In the genomic region with DNA sequence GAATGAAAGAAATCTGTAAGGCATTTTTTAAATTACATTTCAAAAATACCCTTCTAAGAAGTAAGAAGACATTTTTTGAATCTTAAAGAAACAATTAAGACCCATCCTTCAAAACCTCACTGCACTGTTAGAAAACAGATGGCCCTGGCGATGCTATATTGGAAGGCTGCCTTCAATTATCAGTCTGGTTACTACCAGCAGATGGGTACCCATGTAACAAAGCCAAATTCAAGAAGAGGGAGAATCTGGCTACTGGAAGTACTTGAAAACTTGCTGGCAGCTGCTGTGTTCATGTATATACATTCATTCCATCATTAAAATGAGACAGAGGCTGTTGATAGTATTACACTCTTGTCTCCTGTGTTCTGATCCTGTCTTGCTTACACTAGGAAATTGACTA, we compare ENCODE assay signal across 10 mouse cellular contexts. TPM values are rescaled to one million over a fixed set of nuclear protein-coding genes. Genes with fewer than 3 reads are reported as not detected.
DNase-seq lines count a peak whose midpoint lies in the region.
"Had no signal": no experiment of that assay in that cellular context is flagged by ENCODE, and none has a peak within 500 bp of the region (broad histone marks: within the 10 kb centered on the region; RNA-seq: fewer than 3 reads in every experiment).

No protein-coding gene starts in this region.

- intact Hi-C loops in left cerebral cortex, postnatal 4 days (cut with DNase I): no loop called here

- DNase-seq in left cerebral cortex, postnatal 4 days: peak; percentile 59
- no peak for DNase-seq in left cerebral cortex, adult 18-20 months (ENCODE audit: low spot score in 2 of 2)
- peak; percentile 64 for DNase-seq in cerebellum, adult 11-12 months
- DNase-seq in cerebellum, postnatal 36 days: peak; percentile 56 to 69
- peak; percentile 35 to 41 for DNase-seq in layer of hippocampus, postnatal 36 days
- no peak for DNase-seq in frontal cortex, postnatal 14 days (ENCODE audit: low spot score in 2 of 2)
- DNase-seq in thymus, postnatal 14 days: no peak
- DNase-seq: adrenal gland, postnatal 36 days; kidney, adult 2 months; lung, embryonic 14.5 days had no signal

RNA-seq across cellular contexts. Expression of gene Cenpf, which starts 24.4 kb away (rescaled TPM):
- total RNA-seq in left cerebral cortex, postnatal 4 days (2021): 1 to 10 TPM; 7.2 to 8.1 TPM
- total RNA-seq in left cerebral cortex, adult 18-20 months (2021): under 1 TPM; 0.09 to 0.46 TPM
- 1 to 10 TPM; 1.2 to 1.9 TPM for total RNA-seq in layer of hippocampus, postnatal 36 days (2021)

Comparison
In these comparisons a context has a peak if more than half of its experiments do, and no peak if none do; other contexts are left out.
1. DNase-seq: peak in left cerebral cortex, postnatal 4 days (single experiment), cerebellum, adult 11-12 months (single experiment), cerebellum, postnatal 36 days (2 of 2) and layer of hippocampus, postnatal 36 days (2 of 2); none in left cerebral cortex, adult 18-20 months (0 of 2), frontal cortex, postnatal 14 days (0 of 2) and thymus, postnatal 14 days (single experiment).